Mouse (Mus musculus): ENCODE measurements at regions not wholly inside any gene's neighbourhood (a gene's known extent, or its start where the extent isn't known, plus 50 kb on each side); places are given as distances from the start of the nearest gene placed in this dataset.

DNA sequence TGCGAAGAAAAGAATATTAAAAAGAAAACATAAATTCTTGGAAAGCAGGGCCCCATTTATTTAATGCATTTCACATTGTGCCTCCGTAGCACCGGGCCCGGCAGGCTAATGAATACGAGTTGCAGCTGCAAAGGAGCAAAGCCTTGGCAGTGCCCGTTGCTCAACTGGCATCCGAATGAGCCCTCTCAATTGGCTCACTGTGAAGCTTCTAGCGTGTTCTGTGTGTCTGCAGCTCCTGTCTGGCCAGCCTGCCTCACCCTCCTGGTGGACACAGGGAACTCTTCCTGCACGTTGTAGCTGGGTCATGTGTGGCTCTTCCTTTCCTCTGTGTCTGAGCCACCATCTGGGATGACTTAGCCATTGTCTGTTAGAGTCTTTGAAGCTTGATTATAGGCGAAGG is 256.1 kb downstream of the Pax1 start:
- ATAC-seq (no peak), DNase-seq (ENCODE audit: low read depth, low spot score) (no peak)
- CTCF ChIA-PET: interaction anchor here (1.2 kb wide), 1 partner anchor 47 kb away, joined by 3 read pairs; no protein-coding TSS in a partner anchor
- H3K27me3 ChIP-seq: peaks cover 5% of the 10 kb centered on the region
- no peak for TF ChIP-seq CTCF (IDR thresholded peaks at IDR 0.05)
- POLR2A ChIA-PET: no interaction called here
- in situ Hi-C loops (cut with MboI; ENCODE audit: low pct_unique_long_range_greater_than_20kb): no loop called here

GRCm38 (mm10) chr2:147610343-147610742 is 248.6 kb downstream of the Pax1 start:
- H3K27me3 ChIP-seq: no peaks in the 10 kb centered on the region
- ATAC-seq: no peak
- no peak for DNase-seq (ENCODE audit: low read depth, low spot score)
- ChIA-PET POLR2A (no interaction called here), CTCF (interaction anchor here (1.6 kb wide), 1 partner anchor 11 kb away, joined by 3 read pairs; no protein-coding TSS in a partner anchor)
- in situ Hi-C loops (cut with MboI; ENCODE audit: low pct_unique_long_range_greater_than_20kb): no loop called here
- no peak for TF ChIP-seq CTCF (IDR thresholded peaks at IDR 0.05)

DNA sequence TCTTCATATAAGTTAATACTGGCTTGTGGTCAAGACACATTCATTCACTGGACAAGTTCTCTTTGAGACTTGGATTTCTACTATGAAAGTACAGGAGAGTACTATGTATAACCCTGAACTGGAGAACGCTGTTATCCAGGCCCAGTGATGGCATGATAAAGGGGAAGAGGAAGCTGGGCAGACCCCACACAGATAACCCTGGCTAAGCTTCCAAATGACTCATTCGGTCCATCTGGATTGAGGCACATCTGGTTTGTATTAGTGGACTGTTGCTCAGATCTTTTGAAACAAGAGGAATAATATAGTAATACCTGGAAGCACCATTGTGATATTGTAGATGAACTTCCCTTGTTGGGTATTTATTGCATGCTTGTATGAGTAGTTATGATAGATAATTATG is 239.9 kb downstream of the Pax1 start:
- H3K27me3 ChIP-seq: no peaks in the 10 kb centered on the region
- CTCF ChIA-PET: no interaction called here
- DNase-seq (ENCODE audit: low read depth, low spot score) (no peak), ATAC-seq (no peak)
- POLR2A ChIA-PET: no interaction called here
- in situ Hi-C loops (cut with MboI; ENCODE audit: low pct_unique_long_range_greater_than_20kb): no loop called here
- TF ChIP-seq CTCF (IDR thresholded peaks at IDR 0.05): no peak

GRCm38 (mm10) chr2:147572413-147572812 is 210.7 kb downstream of the Pax1 start:
- TF ChIP-seq CTCF (IDR thresholded peaks at IDR 0.05): no peak
- DNase-seq (ENCODE audit: low read depth, low spot score) (no peak), ATAC-seq (no peak)
- POLR2A ChIA-PET: no interaction called here
- in situ Hi-C loops (cut with MboI; ENCODE audit: low pct_unique_long_range_greater_than_20kb): no loop called here
- CTCF ChIA-PET: no interaction called here
- H3K27me3 ChIP-seq: no peaks in the 10 kb centered on the region

DNA sequence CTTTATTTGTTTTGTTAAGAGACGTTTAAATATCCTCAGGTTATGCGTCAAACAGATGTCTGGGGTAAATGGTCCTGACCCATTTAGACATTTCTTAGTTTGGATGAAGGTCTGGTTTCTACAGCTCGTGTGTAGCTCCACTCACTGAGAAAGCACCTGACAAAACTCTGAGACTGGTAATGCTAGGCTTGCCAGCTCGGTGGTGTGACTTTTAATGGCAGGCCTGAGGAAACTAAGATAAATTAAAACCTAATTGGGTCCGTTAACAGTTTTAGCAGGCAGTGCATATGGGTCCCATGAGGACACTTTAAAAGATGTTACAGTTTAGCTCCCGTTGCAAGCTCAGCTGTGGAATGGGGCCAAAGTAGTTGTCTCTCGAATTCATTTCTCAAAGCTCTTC is 199.5 kb downstream of the Pax1 start:
- CTCF ChIA-PET: interaction anchor here (1.3 kb wide), 1 partner anchor 14 kb away, joined by 4 read pairs; no protein-coding TSS in a partner anchor
- no peaks in the 10 kb centered on the region for H3K27me3 ChIP-seq
- DNase-seq (ENCODE audit: low read depth, low spot score) (no peak), ATAC-seq (no peak)
- no peak for TF ChIP-seq CTCF (IDR thresholded peaks at IDR 0.05)
- in situ Hi-C loops (cut with MboI; ENCODE audit: low pct_unique_long_range_greater_than_20kb): no loop called here
- POLR2A ChIA-PET: no interaction called here

GRCm38 (mm10) chr2:147560426-147561155 is 198.9 kb downstream of the Pax1 start:
- CTCF ChIA-PET: no interaction called here
- no peak for TF ChIP-seq CTCF (IDR thresholded peaks at IDR 0.05)
- ATAC-seq: no peak
- DNase-seq (ENCODE audit: low read depth, low spot score): no peak
- H3K27me3 ChIP-seq: no peaks in the 10 kb centered on the region
- POLR2A ChIA-PET: no interaction called here
- in situ Hi-C loops (cut with MboI; ENCODE audit: low pct_unique_long_range_greater_than_20kb): no loop called here

DNA sequence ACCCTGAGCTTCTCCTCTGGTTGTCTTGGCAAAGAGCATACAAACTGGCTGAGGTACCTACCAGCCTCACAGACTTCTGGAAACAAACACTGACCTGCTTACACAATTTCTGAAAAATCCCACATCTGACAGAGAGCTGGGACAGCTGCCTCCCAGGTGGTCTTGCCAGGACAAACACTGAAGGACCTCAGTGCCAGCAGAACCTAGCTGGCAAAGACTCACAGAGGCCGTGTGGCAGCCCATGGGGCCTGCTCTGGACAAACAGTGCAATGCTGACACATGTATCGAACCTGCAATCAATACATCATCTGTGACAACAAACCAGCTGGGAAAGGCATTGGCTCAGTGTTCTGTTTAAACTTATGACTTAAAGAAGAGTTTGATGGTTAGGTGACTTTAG is 167.4 kb downstream of the Pax1 start:
- ChIA-PET POLR2A (no interaction called here), CTCF (no interaction called here)
- in situ Hi-C loops (cut with MboI; ENCODE audit: low pct_unique_long_range_greater_than_20kb): no loop called here
- TF ChIP-seq CTCF (IDR thresholded peaks at IDR 0.05): no peak
- no peaks in the 10 kb centered on the region for H3K27me3 ChIP-seq
- ATAC-seq (no peak), DNase-seq (ENCODE audit: low read depth, low spot score) (no peak)

GRCm38 (mm10) chr2:147515436-147515835 is 153.7 kb downstream of the Pax1 start:
- no peak for TF ChIP-seq CTCF (IDR thresholded peaks at IDR 0.05)
- ATAC-seq: no peak
- in situ Hi-C loops (cut with MboI; ENCODE audit: low pct_unique_long_range_greater_than_20kb): no loop called here
- DNase-seq (ENCODE audit: low read depth, low spot score): no peak
- CTCF ChIA-PET: no interaction called here
- no peaks in the 10 kb centered on the region for H3K27me3 ChIP-seq
- POLR2A ChIA-PET: no interaction called here

DNA sequence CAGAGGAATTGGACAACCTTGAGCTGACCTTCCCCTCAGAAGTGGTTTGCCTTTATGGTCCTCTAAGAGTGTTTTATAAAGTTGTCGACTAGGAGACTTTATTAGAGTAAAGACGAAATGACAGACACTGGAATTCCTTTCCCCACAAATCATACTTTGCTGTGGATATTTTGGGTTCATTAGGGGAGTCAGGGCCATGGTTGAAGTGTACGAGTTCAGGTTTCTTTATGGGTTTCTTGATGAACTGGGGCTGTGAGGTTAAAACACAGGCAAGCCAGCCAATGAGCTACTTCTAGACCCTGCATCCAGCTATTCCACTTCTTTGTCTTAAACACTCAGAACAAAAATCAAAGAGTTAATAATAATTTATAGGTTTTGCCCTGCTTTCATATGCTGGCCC is 153.0 kb downstream of the Pax1 start:
- H3K27me3 ChIP-seq: no peaks in the 10 kb centered on the region
- ATAC-seq (no peak), DNase-seq (ENCODE audit: low read depth, low spot score) (no peak)
- TF ChIP-seq CTCF (IDR thresholded peaks at IDR 0.05): no peak
- CTCF ChIA-PET: no interaction called here
- in situ Hi-C loops (cut with MboI; ENCODE audit: low pct_unique_long_range_greater_than_20kb): no loop called here
- POLR2A ChIA-PET: no interaction called here

DNA sequence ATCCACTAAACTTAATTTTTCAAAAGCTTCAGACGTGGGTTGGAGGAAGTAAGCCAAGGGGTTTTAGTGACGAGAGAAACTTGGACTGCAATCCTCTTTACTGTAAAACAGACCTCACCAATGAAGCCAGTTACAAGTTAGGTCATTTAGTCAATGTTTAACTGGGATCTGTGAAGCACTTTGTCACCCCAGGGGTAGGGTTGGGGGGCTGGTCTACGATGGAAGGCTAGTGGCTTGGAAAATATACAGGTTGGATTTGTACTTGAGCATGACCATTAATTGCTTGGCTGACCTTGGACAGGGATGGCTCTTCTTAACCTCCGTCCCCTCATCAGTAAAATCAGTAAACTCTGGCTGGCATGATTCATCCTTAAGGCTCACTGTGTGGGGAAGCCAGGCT is 142.2 kb downstream of the Pax1 start:
- DNase-seq (ENCODE audit: low read depth, low spot score) (no peak), ATAC-seq (no peak)
- TF ChIP-seq CTCF (IDR thresholded peaks at IDR 0.05): no peak
- in situ Hi-C loops (cut with MboI; ENCODE audit: low pct_unique_long_range_greater_than_20kb): no loop called here
- H3K27me3 ChIP-seq: no peaks in the 10 kb centered on the region
- CTCF ChIA-PET: no interaction called here
- POLR2A ChIA-PET: no interaction called here

DNA sequence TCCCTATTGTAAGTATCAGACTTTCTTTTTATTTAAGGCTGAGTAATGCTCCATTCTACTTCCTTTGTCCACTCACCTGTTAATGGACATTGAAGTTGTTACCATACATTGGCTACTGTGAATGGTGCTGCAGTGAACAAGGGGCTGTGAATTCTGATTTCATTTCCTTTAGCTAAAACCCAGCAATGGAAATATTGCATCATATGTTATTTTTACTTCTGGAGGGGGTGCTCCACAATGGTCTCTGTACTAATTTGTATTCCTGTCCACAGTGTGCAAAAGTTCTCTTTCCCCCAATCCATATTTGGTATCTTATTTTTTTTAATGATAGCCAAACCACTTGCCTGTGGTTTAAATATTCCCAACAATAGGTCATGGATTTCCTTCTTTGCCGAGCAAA is 137.0 kb downstream of the Pax1 start:
- ChIA-PET POLR2A (no interaction called here), CTCF (no interaction called here)
- in situ Hi-C loops (cut with MboI; ENCODE audit: low pct_unique_long_range_greater_than_20kb): no loop called here
- TF ChIP-seq CTCF (IDR thresholded peaks at IDR 0.05): no peak
- H3K27me3 ChIP-seq: no peaks in the 10 kb centered on the region
- no peak for DNase-seq (ENCODE audit: low read depth, low spot score)
- no peak for ATAC-seq

- POLR2A ChIA-PET: no interaction called here
- no peak for TF ChIP-seq CTCF (IDR thresholded peaks at IDR 0.05)
- DNase-seq (ENCODE audit: low read depth, low spot score) (no peak), ATAC-seq (no peak)
- CTCF ChIA-PET: no interaction called here
- H3K27me3 ChIP-seq: no peaks in the 10 kb centered on the region
- in situ Hi-C loops (cut with MboI; ENCODE audit: low pct_unique_long_range_greater_than_20kb): no loop called here
Observed at GRCm38 (mm10) chr2:147455932-147456331, 94.2 kb downstream of the Pax1 start.
